Mouse (Mus musculus) ovary, postnatal 10 days (tissue): ENCODE measurements around the gene 3110009E18Rik.

ENCODE experiments used
- DNase-seq: peaks from one replicate; pipeline ENCODE4 v3.0.0; 2022; ENCODE audit warnings: low spot score

Gene 3110009E18Rik

DNA sequence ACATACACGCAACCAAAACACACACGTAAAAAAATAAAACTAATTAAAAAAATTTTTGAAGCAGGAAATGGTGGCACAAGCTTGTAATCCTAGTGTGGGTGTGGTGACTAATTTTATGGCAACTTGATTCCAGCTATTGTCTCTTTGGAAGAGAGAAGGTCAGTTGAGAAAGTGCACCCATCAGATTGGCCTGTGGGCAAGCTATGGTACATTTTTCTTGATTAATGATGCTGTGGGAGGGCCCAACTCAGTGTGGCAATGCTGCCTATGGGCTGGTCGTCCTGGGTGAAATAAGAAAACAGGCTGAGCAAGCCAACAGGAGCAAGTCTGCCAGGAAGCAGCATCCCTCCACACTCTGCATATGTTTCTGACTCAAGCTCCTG, 19.8 kb upstream of the 3110009E18Rik start:
- no peak for DNase-seq

DNA sequence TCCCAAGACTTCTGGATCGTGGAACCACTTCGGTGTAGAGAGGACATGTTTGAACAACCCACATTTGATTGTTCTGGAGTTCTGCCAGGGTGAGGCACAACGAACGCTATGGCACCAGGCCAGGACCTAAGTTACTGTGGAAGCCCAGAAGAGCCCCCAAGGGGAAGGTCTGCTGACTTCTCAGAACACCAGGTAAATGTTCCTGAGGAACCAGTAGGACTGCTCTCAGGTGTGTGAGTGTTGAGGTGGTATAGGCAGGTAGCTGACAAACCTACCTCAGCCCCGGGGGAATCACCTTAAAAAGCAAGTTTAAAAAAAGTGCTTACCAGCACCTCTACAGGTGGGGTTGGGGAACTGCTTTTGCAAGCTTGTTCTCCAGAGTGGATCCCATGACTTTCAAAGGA, 15.4 kb upstream of the 3110009E18Rik start:
- DNase-seq: no peak

DNA sequence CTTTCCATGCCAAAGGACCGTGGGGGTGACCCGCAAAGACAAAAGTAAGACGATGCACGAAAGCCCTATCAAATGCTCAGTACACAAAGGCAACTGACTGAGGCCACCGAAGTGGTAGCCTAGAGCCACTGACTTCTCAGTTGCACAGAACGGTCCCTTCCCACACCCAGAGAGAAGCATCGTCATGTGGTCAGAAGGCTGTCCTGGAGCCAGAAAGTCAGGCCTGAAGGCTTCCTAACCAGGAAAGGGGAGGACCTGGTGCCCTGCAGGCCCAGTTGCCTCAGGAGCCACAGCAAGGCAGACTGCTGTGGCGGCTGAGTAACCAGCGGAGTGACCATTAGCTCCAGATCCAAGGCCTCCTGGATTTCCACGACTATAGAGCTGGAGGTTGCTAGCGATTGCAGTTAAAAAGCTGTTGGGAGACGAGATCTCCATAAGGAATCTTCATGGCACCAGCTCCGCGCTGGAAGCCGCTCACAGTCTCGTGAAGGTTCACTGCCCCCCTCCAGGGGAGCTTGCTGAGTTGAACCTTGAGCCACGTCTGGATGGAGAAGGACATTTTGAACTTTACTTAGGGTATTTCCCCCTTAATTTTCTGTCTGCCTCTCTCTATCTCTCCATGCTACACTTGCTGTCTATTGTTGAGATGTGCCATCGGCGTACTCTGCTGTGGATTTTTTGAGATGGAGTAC, 11.1 kb upstream of the 3110009E18Rik start:
- no peak for DNase-seq

DNA sequence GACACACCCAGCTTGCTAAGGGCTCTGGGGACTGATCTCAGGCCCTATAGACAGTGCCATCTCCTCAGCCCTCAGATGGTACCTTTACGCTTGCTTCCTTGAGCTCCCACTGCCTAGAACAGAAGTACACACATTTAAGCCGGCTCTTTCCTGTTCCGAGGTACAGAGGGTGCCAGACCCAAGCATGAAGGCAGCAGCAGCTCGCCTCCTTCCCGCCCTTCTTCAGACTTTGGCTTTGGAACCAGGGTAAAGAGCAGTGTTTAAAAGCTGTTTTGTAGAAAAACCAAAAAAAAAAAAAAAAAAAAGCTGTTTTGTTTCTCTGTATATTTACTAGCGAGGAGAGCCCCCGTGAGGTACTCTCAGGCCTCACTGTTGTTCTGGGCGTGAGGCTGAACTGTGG, 9.2 kb upstream of the 3110009E18Rik start:
- DNase-seq: no peak

DNA sequence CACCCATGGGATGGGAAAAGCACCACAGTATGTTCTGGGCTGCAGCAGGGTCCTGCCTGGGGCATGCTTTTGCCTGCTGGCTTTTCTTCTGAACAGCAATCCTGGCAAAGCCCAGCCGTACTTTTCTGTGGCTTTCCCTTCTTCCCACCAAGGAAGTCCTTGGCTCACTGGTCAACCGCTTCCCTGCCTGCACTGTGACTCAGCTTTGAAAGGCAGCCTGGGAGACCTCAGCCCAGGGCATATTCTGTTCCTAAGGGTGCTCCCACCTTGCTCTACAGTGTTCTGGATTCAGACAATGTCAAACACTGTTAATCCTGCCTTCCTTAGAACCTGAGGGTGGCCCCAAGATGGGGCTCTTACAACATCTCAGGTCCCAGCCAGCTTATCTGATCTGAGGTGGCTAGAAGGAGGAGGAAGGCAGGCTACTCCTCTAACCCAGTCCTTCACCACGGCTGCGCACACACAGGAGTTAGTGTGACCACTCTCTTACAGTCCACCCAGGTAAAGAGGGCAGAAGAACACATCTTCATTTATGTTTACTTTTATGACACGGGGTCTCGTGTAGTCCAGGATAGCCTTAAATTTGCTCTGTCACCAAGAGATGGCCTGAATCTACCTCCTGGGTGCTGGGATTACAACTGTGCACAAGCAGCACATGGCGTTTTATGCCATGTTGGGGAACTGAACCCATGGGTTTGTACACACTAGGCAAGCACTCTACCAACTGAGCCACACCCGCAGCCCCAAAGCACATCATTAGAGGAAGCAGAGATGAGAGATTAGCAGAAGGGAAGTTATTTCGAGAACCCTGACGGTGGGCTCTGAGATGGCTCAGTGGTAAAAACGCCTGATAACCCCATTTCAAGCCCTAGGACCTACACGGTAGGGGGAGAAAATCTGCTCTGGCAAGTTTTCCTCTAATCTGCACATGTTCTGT, 8.5 kb upstream of the 3110009E18Rik start:
- DNase-seq: no peak

DNA sequence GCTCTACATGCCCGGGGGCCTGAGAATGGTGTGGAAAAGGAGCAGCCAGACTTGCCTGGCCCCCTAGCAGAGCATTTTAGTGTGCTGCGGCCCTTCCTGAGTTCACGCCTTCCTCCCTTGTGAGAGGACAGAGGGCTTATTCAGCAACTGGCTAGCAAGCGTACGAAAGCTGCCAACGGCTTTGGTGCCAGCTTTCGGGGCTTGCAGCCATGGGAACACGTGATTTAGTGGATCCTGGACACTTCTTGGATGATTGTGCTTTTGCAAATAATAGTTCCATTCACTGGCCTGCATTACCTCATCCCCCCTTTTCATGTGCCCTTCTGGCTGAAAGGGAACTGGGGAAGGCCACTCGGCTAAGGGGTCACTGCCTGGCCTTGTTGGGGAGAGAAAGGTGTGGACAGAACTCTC, 5.3 kb upstream of the 3110009E18Rik start:
- no peak for DNase-seq

DNA sequence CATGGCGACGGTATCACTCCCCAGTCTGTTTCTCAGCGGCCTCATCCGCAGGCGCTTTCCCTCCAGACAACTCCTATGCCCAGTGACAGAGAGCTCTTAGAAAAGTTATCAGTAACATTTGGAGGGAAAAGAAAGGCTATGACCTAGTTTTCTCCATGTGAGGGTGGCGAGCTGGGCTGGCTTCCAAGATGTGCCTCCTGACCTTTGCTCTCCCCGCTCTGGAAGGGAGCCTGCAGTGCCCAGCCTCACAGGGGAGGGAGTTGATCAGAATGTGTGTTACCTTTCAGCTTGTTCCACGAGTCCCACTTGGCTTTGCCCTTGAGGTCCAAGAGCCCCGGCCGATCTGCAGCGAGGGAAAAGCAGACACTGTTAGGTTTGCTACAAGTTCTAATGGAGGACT, 4.9 kb upstream of the 3110009E18Rik start:
- DNase-seq: no peak

DNA sequence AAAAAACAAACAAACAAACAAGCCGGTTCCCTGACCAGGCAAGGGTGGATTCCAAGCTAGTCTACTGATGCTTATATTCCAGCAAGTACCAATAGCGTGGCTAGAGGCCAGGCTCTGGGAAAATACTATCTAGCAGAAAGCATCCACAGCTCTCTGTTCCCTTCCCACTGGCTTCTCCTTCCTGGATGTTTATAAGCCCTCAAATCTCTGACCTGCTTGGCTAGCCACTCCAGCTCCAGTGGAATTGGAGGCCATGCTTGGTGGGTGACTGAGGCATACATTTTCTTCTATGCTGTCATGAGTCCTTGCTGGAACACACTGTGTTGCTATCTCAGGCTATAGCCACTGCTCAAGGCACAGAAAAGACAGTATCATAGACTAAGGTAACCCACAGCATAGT, 2.1 kb upstream of the 3110009E18Rik start:
- no peak for DNase-seq

DNA sequence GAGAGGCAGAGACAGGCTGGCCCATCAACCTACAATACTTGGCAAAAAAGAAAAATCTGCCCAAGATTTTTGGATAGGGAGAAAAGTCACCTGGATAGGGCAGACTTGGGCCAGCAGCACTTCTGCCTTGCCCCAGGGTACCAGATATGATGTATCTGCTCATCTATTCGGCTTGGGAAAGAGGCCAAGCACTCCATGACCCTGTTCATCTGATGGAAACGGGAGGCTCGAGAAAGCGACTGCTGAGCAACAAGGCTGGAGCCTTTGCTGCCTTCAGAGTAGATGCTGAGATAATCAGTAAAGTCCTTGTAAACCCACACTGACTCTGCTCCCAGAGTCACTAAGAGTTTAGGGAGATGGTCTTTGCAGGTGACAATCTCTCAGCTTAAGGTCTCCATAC, 1.6 kb upstream of the 3110009E18Rik start:
- no peak for DNase-seq

DNA sequence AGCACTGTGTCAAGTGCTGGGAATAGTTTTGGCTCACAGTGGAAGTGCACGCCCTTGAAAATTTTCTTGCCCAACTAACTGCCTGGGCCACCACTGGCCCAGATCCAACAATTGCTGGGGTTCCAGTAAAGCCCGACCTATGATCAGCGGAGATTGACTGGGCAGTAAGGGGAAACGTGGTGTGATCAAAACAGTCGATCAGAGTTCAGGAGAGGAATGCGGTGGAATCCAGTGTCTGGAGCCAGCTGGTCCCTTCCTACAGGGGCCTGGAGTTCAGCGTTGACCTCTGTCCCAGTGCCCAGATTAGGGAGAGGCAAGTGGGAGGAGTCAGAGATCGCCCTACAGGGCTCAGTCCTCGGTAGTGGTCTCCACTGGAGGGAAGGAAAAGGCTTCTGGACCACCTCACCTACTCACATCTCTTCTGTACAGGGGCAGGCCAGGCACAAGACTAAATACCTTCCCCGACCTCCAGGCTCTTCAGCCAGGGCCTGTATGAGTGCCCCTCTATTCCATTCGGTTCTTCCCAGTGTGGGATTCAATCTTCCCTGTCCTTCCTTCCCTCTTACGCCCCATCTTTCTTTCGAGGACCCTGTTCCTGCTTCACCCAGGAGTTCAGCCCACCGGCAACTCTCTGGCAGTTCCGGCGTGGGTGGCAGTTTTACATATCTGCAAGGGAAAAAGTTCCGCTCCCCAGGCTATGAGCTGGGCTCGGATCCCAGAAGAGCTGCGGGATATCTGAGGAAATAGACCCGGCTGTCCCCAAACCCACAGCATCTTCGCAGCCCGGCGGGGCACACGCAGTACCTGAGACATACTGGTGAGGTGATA, 632 bp upstream of the 3110009E18Rik start:
- peak; percentile 11 for DNase-seq

DNA sequence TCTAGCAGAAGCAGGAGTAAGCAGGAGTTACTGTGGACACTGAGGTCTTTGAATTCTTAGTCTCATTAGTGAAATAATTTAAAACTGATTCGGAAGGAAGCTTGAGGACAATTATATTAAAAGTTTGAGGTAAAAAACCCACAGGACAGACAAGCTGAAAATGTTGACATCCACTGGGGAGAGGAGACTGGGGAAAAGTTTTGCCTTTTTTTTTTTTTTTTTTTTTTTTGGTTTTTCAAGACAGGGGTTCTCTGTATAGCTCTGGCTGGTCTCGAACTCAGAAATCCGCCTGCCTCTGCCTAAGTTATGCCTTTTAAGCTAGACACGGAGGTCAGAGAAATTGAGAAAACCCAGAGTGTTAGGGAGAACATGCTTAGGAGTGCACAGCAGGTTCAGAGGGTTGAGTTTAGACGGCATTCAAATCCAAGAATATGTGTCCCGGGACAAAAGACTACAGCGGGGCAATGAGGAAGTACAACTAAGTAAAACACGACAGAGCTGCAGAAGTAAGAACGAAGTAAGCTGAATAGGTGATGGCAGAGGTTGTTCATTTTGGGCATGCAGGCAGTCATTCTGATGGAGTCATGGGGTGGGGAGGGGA, 1.0 kb downstream of the 3110009E18Rik start:
- no peak for DNase-seq

DNA sequence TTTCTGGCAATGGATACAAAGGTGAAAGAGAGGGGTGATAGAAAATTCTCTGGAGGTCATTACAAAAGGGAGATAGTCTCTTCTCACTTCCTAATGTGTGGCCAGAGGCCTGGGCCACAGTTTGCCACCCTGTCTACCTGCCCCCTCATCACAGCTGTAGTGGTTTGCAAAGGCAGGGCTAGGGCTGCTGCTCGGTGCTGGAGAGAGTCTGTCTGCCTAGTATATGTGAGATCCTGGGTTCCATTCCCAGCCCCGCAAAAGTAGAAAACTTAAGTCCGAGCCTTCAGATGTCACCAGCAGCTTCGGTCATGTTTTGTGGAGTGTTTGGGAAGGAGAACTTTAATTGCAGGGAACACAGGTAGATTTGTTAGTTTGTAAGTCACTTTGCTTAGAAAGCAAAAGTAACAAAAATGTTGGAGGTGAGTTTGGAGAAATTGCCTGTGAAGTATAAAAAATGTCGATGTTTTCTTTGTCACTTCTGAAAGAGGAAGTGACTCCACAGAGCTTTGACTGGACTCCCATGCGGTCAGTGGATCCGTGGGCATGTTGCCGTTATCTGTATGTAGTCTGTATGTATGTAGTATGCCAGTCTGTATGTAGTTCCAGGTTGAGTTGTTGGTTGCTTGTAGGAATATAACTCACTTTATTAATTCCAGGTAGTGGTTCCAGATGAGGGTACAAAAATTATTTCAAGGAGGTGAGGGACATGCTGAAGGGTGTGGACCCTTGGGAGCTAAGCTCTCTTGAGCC, 1.8 kb downstream of the 3110009E18Rik start:
- DNase-seq: no peak

DNA sequence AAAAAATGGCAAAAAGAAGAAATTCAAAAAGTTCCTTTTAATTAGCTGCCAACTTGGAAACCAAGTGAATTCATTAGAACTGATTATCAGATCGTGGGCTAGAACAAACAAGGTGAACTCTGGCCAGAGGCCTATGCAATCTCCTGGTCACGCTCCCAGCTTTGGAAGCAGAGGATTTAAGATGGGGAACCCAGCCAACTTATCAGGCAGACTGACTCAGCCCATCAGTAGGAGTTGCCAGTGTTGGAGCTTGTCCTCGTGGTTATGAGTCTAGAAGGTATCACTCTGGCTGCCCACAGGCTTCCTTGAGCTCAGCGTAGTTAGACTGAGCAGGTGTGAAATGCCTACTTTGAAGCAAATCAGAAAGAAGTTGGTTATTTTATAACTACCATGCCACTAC, 3.9 kb downstream of the 3110009E18Rik start:
- no peak for DNase-seq

DNA sequence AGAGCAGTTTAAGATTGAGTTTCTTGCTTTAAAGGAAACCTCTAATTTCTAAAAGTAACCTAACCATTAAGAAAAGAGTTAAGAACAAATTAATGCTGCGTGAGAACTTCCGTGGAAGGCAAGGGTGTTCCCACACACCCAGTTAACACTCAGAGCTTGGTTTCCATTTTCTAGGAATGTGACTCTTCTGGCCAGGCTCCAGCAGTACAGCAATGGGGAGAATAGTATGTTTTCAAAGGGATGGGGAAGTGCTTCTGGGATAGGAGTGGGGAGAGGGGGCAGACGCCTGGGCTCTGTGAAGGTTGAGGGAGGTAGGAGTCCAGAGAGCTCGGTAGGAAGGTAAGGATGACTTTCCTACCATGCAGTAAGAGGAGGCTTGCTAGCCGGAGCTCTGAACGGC, 4.5 kb downstream of the 3110009E18Rik start:
- DNase-seq: no peak

DNA sequence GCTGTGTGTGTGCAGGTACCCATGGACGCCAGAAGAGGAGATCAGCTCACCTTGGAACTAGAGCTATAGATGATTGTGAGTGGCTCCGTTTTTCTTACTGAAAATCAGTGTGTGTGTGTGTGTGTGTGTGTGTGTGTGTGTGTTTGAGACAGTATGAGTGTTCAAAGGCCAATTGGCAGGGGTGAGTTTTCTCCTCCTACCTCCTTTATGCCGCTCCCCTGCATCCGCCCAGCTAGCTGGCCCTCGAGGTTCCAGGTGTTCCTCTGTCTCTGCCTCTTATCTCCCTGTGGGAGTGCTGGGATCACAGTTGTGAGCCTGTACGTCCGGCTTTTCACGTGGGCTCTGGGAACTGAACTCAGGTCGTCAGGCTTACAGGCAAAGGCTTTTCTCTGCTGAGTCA, 5.3 kb downstream of the 3110009E18Rik start:
- DNase-seq: no peak

DNA sequence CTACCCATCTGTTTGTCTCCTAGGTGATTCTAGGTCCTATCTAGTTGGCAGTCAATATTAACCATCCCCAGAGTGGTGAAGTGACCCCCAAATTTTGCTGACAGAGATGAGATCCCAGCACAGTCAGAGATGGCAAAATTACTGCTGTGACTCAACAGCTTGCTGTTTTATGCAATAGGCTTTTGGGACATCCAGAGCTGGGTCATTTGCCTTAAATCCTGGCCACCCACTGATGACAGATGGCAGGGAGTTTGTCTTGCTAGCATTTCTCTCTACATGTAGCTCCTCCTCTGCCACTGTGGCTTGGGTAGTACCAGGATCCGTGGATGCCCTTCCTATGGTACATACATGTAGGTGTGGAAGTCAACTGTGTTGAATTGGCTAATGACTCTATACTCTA, 11.4 kb downstream of the 3110009E18Rik start:
- DNase-seq: no peak

DNA sequence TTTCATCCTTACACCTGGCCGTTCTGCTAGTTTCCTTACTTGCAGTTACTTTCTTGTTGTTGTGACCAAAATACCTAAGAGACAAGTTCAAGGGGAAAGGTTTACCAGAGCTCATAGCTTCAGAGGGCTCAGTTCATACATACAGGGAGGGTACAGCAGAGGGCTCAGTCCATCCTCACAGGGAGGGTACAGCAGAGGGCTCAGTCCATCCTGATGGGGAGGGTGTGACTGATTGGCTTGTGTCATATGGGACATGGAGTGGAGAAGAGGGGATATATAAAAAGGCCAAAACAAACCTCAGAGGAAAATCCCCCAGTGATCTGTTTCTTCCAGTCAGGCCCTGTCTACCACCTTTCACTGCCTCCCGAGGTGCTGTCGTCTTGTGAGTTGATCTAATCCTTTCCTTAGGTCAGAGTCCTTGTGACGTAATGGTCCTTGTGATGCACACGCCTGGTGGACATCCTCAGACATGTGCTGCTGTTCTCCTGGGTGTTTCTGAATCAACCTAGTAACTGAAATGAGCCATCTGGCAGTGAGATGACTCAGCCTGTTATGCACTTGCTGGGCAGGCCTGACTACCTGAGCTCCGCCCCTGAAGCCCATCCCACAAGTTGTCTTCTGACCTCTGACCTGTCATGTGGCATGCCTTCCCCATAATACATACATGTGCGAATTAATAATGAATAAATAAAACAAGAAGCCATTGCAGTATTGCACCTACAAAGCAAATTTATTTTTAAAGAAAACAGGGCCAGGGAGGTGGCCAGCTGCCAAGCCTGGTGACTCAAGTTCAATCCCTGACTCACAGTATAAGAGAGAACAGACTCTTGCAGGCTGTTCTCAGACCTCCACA, 15.2 kb downstream of the 3110009E18Rik start:
- no peak for DNase-seq

DNA sequence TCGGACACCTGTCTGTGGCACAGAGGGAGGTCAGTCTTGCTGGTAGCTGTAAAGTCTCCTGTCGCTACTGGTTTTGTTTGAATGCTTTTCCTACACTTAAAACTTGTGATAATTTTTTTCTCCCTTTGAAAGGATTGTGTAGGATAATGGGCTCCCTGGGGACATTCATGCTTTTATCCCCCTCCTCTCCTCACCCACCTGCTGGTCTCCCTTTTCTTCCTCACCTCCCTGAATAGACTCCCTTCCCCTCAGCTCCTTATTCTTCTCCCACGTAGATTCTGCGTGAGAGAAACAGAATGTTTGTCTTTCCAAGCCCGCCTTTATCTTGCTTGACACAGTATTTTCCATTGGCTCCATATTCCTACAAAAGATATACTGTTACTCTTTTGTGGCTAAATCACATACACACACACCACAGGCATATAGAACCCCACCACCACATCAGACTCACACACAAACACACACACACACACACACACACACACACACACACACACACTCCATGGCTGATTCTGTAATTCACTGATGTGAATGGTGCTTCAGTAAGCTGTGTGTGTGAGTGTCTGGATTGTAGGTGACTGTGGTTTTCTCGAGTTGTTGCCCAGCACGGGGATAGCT, 18.0 kb downstream of the 3110009E18Rik start:
- no peak for DNase-seq

DNA sequence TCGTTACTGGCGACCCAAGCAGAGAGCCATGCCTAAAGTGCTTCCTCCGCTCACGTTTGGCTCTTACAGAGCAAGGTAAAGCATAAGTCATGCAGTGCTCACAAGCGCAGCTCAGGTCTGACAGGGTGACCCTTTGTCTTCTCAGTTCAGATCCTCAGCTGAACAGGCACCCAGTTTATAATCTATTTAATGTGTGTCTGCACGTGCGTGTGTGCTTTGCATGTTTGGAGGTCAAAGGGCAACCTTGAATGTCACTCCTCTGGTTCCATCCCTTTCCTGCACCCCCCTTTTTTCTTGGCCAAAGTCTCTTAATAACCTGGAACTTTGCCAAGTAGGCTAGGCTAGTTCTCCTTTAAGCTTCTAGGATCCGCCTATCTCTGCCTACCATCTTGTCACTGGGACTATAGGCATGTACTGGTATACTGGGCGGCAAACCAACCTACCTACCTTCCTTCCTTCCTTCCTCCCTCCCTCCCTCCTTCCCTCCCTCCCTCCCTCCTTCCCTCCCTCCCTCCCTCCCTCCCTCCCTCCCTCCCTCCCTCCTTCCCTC, 19.2 kb downstream of the 3110009E18Rik start:
- no peak for DNase-seq

DNA sequence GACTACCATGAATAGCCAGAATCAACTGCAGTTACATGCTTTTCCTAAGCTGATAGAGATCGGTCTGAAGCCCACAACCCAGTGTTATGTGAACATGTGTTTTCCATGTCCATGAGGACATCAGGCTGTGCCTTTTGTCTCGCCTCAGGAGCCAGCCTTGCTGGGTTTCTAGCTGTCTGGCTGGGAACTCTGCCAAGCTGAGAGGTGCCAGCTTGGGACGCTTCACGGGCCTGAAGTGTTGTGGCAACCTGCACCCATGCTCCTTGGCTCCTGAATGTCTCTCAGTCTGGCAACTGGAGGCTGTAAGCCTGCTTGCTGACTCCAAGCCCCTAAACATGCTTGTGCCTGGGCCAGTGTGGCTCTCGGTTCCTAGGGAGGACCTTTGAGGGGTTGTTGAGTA, 21.6 kb downstream of the 3110009E18Rik start:
- DNase-seq: no peak
